Mouse (Mus musculus): ENCODE results near the gene Fbf1.
"Not testable (repeated sequence)": the region's sequence is repeated elsewhere in the genome, so short reads cannot be mapped to it uniquely, and the experiment has no call there.

The Fbf1 gene

DNA sequence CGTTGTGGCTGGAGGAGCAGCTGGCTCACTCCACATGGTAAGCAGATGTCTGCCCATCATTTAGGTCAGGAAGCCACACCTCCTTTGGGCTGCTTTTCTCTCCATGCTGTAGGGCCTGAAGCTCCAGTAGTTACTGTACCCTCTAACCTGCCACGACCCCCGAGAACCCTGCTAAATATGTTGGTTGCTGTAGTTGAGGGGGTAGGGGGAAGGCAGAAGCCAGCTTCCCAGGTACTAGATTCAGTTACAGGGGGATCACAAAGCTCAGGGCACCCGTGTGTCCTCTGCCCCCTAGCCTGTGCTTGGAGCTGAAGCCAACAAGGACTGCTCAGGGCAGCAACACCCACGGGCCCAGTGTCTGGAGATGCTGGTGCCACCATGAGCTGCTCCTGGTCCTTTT, 34.5 kb downstream of the Fbf1 start:
- DNase-seq (ENCODE audit: low spot score in 2 of 2), result no peak

DNA sequence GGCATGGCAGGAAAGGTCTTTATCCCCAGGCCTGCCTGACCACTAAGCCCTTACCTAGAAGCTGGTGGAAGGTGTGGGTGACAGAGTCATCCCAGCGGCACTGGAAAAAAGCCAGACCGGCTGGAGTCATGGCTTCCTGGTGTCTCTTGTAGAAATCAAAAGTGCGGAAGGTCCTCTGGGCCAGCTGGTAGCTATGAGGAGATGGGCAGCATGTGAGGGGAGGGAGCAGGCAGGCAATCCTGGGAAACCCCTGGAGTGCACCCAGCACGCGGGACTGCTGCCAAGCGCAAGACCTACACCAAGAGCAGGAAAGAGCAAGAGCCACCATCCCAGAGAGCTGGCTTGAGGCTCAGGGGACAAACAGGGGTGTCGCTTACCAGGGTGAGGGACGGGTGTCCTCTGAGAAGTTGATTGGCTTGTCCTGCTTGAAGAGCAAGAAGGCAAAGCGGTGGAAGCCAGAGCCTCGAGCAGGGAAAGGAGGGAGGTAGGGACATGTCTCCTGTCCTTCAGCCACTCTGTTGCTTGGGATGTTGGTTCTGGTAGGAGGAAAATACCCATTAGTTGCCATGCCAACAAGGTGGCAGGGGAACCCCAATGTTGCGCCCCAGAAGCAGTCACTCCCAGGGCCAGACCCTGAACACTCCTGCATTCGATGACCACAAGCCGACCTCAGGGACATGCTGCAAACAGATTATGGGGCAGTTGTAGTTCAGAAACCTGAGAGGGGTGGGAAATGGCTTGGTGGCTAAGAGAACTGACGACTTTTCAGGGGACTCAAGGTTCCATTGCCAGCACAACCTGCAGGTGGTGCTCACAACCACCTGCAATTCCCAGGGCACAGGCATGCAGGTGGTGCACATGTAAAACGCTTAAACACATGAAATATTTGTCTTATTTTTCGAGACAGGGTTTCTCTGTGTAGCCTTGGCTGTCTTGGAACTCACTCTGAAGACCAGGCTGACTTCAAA, 35.3 kb downstream of the Fbf1 start:
- DNase-seq (ENCODE audit: low spot score in 2 of 2), result no peak

DNA sequence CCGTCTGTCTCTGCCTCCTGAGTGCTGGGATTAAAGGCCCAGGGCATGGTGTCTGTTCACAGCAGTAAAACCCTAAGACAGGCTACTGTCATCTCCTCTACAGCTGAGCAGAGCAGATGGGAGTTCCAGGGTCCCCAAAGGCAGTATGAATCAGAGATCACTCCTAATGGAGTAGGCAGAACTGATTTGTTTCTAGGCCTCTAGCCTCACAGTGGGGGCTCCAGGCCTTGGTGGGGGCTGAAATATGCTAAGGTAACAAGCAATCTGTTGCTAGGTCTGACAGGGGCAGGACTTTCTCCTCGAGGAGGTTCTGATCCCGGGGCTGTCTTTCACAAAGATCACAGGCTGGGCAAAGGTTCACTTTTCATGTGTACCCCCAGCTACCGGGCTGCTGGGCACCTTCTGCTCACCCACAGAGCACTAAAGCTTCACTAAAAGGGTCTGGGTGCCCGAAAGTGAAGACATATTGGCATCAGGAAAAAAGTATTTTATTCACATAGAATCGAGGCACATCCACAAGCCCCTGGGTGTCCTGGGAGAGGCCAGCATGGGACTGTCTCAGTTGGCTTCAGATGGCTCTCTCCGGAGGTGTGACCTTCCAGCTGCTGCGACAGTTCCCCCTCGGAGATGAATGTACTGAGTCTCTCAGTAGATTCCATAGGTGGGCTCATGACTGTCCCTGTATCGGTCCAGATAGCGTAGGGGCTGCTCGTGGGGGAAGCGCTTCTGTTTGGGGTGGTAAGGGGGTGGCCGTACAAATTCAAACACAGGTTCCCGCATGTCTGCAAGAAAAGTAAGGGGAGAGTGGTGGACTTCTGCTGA, 36.4 kb downstream of the Fbf1 start:
- no peak for DNase-seq (ENCODE audit: low spot score in 2 of 2)

DNA sequence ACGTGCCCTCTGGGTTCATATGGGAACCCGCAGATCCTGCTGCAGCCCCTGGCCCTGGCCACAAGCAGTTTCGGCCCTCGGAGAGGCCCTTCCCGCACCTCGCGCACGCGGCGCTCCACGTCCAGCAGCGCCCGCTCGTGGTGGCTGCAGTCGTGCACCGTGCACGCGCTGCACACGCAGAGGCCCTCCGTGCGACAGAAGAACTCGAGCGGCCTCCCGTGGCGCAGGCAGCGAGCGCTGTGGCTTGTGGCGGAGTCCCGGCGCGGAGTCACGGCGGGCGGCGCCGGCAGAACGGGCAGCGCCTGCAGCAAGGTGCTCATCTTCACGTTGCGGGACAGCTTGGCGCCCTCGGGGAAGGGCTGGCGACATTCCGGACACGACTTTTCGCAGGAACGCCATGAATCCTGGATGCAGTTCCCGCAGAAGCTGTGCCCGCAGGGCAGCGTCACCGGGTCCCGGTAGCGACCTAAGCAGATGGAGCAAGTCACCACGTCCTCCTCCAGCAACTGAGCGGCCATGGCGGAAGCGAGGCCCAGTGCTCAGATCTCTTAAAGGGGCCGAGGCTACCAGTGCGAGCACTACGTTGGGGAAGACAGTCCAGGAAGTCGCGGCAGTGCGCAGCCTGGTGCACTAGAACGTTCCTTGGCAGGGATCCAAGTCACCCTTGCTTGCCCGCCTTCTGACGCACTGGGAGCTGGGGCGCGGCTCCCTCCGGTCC, 37.3 kb downstream of the Fbf1 start, which contains the start of gene Trim65:
Gene Trim65, minus strand, starts transcription at position 641 of the 718 bp plus-strand sequence.
- DNase-seq (ENCODE audit: low spot score in 2 of 2), result peak; percentile 72 to 82

DNA sequence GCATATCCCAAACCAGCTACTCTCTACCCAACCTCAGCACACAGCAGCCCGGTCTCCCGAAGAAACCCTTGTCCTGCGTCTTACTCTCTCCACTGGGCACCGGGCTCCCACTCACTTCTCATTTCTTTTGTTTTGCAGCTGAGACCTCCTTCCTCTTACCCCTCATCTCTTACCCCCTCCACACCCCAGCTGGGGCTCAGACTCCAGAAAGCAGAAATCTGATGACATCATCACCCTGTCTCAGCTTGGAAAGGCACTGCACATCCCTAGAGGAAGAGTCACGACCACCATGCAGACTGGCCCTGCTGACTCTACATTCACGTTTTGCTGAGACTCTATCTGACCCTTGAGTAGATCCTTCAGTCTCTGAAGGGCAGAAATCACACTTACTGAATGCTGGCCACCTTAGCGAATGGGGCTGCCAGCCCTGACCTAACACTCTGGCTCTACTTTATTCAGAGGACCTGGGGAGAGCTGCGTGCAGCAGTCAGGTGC, 37.9 kb downstream of the Fbf1 start:
- DNase-seq (ENCODE audit: low spot score in 2 of 2), result no peak

DNA sequence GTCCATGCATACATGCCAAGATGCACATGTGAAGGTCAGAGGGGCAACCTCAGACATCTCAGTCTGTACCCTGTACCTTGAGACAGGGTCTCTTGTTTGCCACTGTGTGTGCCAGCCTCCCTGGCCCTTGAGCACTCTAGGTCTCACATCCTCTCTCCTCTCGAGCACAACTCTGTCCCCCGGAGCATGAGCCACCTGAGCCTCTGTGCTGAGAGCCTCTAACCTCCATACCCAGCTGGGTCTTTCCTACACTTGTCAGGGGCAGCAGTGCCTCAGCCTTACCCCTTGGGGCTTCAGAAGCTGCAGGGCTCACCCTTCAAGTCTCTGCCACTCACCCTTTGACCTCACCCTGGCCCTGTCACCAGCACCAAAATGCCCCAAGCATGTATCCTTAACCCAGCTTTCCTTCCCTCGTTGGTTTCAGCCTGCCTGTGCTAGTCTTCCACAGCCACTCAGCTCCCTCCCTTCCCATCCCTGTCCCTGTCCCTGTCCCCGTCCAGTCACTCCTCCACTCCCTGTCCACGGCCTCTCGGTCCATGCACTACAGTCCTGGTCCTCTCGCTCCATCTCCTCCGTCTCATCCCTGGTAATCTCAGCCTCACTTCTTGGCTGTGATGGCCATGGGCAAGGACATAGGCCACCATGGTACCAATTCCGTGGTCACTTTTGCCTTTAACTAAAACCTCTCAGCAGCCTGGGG, 38.7 kb downstream of the Fbf1 start:
- no peak for DNase-seq (ENCODE audit: low spot score in 2 of 2)

DNA sequence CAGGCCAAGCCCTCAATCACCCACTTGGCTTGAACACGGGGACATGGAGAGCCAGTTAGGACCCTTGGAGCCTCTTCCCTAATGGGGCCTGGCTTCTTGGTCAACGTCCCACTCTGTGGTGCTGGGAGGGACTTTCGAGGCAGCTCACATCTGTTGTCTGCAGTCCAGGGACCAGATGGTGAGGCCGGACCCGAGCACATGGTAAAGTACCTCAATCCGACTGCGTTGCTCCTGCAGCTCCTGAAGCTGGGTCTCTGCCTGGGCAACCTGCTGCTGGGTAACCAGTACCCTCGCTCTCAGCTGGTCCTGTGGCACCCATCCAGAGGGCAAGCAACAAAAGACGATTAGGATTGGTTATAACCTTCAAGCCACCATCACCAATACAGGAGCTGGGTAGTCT, 40.0 kb downstream of the Fbf1 start:
- no peak for DNase-seq (ENCODE audit: low spot score in 2 of 2)

DNA sequence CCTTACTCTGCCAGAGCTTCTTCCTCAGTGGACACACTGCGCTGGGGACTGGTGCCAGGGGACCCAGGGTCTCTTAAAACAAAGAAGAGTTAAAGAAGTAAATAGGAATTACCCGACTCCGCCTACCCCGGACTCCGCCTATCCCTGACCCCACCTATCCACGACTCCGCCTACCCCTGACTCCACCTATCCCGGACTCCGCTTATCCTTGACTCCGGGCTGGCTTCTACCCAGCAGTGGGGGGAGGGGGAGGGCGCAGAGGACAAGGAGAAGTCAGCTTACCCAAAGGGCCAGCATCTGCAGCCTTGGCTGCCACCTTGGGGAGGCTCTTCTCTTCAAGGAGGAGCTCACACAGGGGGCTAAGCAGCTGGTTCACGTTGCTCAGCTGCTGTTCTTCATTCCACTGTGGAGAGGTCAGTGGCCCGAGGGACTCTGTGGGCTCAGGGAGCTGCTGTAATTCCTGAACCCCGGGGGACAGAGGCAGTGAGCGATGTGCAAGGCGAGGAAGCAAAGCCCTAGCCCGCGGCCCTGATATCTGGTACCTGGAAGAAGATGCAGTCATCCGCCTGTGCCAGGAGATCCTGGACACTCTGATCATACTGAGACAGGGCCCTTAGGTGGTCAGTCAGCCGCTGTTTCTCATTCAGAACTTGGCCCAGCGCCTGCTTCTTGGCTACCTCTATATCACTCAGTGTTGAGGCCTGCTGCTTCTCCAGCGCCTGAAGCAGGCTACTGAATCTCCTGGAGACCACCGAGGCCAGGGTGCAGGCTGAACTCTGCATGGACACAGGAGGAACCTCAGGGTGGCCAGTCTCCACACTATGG, 40.6 kb downstream of the Fbf1 start, which contains the start of gene Trim47:
Gene Trim47, minus strand, starts transcription at position 55 of the 825 bp plus-strand sequence.
- DNase-seq (ENCODE audit: low spot score in 2 of 2), result no peak

DNA sequence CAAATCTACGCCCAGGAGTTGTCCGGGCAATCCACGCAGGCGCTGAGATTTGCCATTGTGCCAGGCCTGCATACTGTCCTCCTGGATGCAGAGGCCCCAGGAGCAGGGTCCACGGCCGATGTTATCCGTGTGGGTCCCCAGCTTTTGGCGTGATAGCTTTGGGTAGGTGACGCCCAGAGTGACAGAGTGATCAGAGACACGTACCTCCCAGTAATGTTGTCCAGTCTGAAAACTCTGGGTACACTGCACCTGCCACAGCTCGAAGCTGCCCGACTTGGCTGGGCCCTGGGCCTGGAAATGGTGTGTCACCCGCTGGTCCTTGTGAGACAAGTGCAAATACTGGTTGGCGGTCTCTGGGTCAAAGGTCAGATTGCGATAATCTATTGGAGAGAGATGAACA, 41.7 kb downstream of the Fbf1 start:
- DNase-seq (ENCODE audit: low spot score in 2 of 2), result no peak

DNA sequence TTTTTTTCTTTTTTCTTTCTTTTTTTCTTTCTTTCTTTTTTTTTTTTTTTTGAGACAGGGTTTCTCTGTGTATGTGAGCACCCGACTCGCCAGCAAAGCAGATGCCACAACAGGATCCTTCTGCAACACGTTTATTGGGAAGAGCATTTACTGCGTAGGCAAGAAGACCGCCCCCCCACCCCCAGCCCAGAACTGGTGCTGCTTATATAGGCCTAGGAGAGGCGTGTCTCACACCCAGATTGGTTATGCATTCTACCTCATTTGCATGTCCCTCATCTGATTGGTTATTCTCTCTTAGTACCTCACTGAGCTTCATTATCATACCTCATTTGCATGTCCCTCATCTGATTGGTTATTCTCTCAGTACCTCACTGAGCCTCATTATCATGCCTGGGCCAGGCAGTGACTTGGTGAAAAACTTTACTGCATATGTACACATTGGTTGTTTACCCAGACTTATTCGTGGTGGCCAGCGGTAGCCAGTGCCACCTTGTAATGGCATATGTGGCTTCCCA, 46.2 kb downstream of the Fbf1 start:
- not testable (repeated sequence) for DNase-seq (ENCODE audit: low spot score in 2 of 2)

DNA sequence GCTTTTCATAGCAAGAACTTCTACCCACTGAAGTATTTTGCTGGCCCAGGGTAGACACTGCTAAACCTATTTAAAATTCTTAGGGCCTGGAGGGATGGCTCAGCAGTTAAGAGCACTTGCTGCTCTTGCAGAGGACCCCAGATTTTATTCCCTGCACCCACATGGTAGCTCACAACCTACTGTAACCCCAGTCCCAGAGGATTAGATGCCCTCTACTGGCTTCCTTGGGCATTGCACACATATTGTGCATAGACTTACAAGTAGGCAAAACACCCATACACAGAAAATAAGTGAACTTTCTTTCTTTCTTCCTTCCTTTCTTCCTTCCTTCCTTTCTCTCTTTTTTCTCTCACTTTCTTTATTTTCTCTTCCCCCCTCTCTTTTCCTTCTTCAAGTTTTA, 50.1 kb downstream of the Fbf1 start:
- DNase-seq (ENCODE audit: low spot score in 2 of 2), result no peak

DNA sequence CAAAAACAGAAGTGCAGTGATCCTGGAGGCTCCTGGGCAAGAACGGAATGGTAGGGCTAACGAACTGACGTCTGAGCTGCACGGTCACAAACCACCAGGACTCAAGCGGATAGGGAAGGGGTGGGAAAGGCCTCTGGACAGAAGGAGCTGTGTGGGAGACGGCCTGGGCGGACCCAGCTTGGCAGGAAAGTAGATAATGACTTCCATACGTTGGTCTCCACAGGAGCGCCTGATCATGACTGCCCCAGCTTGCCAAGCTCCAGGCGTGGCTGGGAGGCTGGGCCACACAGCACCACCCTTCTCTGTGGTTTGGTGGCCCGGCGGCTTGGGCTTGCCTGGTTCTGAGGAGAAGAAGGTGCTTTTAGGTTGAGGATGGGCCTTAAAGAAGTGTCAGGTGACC, 50.7 kb downstream of the Fbf1 start:
- DNase-seq (ENCODE audit: low spot score in 2 of 2), result no peak

DNA sequence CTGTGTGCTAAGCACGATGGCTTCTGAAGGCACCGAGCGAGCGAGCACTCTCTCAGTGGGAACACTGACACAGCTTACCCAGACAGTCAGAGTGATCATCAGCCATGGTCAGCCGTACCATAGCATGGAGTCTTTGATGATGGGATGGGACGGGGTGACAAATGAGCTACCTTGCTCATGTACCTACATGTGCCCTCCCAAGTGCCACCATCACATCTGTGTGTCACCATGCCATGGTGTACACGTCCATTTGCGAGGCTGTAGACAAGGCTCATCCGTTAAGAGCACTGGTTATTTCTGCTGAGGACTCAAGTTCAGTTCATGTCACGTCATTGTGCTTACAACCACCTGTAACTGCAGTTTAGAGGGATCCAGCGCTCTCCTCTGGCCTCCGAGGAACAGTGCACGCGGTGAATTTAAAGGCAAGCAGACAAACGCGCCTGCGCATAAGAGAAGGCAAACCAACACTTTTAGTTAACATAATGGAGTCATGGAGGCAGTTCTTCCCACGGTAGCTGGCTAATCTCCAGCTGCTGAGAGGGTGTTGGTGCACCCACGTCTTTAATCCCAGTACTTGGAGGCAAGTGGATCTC, 56.3 kb downstream of the Fbf1 start:
- DNase-seq (ENCODE audit: low spot score in 2 of 2), result no peak

DNA sequence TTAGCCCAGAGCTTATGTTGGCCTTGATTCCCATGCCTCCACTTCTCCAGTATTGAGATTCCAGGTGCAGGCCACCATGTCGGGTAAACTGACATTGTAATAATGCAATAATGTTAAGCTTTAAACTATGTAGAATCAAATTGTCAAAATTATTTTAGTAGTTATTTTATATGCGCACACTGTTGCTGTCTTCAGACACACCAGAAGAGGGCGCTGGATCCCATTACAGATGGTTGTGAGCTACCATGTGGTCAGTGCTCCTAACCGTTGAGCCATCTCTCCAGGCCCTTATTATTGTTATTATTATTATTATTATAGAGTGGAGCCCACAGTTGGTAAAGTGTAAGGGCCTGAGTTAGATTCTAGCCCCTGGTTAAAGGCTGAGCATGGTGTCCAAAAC, 56.9 kb downstream of the Fbf1 start:
- DNase-seq (ENCODE audit: low spot score in 2 of 2), result no peak

DNA sequence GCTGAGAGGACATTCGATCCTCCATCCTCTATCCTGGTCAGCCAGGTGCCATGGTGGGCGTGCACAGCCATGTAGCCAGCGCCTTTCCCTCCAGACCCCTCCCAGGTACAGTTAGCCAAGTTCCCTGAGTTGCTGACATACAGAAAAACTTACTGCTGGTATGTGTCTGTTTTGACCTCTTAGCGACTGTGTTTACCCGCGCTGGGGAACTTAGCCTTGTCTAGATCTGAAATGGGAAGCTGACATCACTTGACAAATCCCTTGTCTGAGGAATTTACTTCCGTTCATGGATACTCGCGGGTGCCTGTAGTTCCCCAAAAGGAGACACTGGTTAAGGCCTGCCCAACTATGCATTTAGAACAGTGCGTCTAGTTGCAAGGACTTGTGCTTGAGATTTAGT, 57.4 kb downstream of the Fbf1 start:
- no peak for DNase-seq (ENCODE audit: low spot score in 2 of 2)

DNA sequence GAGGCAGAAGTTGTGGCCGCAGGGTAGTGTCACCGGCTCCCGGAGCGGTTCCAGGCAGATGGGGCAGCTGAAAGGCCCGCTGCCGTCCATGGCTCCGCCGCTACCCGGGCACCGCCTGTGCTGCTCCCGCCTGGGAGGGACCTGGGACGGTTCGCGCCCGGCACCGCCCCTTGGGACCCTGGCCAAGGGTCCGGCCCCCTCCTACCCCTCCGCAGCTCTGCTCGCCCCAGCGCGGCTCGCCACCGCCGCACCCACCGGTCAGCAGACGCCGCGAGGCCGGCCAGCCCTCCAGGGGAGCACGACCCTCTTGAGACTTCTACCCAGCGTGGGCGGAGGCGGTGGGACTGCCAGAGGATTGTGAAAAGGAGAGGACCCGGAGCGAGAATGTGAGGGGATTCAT, 57.8 kb downstream of the Fbf1 start:
- DNase-seq (ENCODE audit: low spot score in 2 of 2), result no peak

DNA sequence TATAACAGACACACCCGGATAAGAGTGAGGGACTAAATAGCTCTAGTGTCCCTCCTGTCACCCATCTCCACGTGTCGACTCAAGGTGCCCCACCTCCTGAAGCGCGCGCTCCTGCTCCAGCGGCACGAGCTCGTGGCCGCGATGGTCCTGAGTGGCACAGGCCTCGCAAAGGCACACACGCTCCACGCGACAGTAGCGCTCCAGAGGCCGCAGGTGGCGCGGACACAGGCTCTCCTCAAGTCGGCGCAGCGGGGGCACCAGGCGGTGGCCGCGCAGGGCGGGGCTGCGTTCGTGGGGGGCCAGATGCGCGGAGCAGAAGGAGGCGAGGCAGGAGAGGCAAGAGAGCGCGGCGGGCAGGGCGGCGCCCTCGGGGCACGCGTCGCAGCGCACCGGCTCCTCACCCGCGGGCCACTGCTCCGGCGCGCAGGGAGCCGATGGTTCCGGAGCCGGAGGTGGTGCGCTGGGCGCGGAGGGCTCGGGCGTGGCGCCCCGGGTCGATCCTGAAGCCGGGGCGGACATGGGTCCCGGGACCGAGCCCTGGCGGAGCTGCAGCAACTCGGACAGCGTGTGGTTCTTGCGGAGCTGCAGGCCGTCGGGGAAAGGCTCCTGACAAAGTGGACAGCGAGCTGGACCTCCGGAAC, 58.4 kb downstream of the Fbf1 start:
- no peak for DNase-seq (ENCODE audit: low spot score in 2 of 2)

DNA sequence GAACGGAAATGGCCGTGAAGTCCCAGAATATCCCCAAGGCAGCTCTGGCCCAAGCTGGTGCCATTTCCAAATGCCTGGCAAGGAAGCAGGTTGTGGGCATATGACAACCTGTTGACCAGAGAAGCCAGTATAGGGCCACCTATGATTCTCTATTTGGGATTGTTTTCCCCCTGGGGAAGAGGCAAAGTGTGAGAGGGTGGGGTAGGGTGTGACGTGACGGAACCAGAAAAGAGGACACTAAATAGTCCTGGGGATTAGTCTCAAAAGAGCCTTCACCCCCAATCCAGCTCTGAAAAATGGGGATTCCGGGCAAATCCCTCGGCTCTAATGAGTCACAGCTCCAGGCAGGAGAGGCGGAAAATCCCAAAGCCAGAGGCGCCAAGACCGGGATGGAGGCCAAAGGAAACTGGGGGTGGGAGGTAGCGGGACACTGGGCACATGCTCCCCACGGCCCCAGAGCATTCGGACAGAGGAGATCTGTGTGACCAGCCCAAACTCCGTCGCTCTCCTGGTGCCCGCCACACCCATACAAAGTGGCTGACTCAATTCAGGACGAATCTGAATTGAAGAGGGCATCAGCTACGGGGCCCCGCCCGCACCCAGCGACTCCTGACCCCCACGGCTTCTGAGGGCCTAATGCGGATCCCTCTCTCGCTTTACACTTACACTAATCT, 59.4 kb downstream of the Fbf1 start:
- DNase-seq (ENCODE audit: low spot score in 2 of 2), result no peak

Data from frontal cortex, postnatal 14 days (tissue).